Mouse (Mus musculus): ENCODE results near the gene Gm5134. TPM values are rescaled to one million over a fixed set of nuclear protein-coding genes. Genes with fewer than 3 reads are reported as not detected.
A peak's percentile ranks its signal among the peaks of the same experiment; 100 is the strongest.

Gene Gm5134
- total and polyA plus RNA-seq, 3 experiments, result not detected

GRCm38 (mm10) chr10:75931311-75931710 is 23.0 kb upstream of the Gm5134 start:
- H3K27me3 ChIP-seq (ENCODE audit: insufficient read depth, low read length), result peaks cover 65% of the 10 kb centered on the region
- no peak for ATAC-seq (ENCODE audit: extremely low read depth, insufficient number of reproducible peaks, low FRiP score, poor library complexity, severe bottlenecking)
- no peak for DNase-seq (ENCODE audit: low spot score)
- H3K4me1 ChIP-seq (ENCODE audit: insufficient read depth, low read depth, low read length), result peaks cover 29% of the 10 kb centered on the region
- no peaks in the 10 kb centered on the region for H3K36me3 ChIP-seq (replicated peaks)
- TF ChIP-seq TAL1 (conservative IDR thresholded peaks at IDR 0.05; ENCODE audit: low read depth, low read length), result no peak
- TF ChIP-seq GATA2 (IDR thresholded peaks at IDR 0.05; ENCODE audit: borderline replicate concordance, low read depth, low read length), result no peak
- TF ChIP-seq GATA1 (IDR thresholded peaks at IDR 0.05; ENCODE audit: borderline replicate concordance, low read length), result no peak
- TF ChIP-seq POLR2AphosphoS5 (IDR thresholded peaks at IDR 0.05; ENCODE audit: insufficient replicate concordance, low read depth, low read length), result no peak
- TF ChIP-seq CTCF (IDR thresholded peaks at IDR 0.05; ENCODE audit: low read depth, low read length), result no peak
- no peaks in the 10 kb centered on the region for H3K9me3 ChIP-seq (replicated peaks)
- H3K4me3 ChIP-seq (ENCODE audit: low read depth, low read length), result no peak overlapping the region

GRCm38 (mm10) chr10:75932081-75932678 is 22.1 kb upstream of the Gm5134 start:
- H3K27me3 ChIP-seq (ENCODE audit: insufficient read depth, low read length), result peaks cover 58% of the 10 kb centered on the region
- no peaks in the 10 kb centered on the region for H3K9me3 ChIP-seq (replicated peaks)
- DNase-seq (ENCODE audit: low spot score) (peak; percentile 63), ATAC-seq (ENCODE audit: extremely low read depth, insufficient number of reproducible peaks, low FRiP score, poor library complexity, severe bottlenecking) (no peak)
- peaks cover 36% of the 10 kb centered on the region for H3K4me1 ChIP-seq (ENCODE audit: insufficient read depth, low read depth, low read length)
- H3K36me3 ChIP-seq (replicated peaks), result peaks cover 5% of the 10 kb centered on the region
- no peak for TF ChIP-seq POLR2AphosphoS5 (IDR thresholded peaks at IDR 0.05; ENCODE audit: insufficient replicate concordance, low read depth, low read length)
- no peak for TF ChIP-seq GATA1 (IDR thresholded peaks at IDR 0.05; ENCODE audit: borderline replicate concordance, low read length)
- TF ChIP-seq TAL1 (conservative IDR thresholded peaks at IDR 0.05; ENCODE audit: low read depth, low read length), result no peak
- no peak for TF ChIP-seq CTCF (IDR thresholded peaks at IDR 0.05; ENCODE audit: low read depth, low read length)
- no peak for TF ChIP-seq GATA2 (IDR thresholded peaks at IDR 0.05; ENCODE audit: borderline replicate concordance, low read depth, low read length)
- peak overlapping the region; percentile 69; the same call in 1 of the 2 replicates for H3K4me3 ChIP-seq (ENCODE audit: low read depth, low read length)

GRCm38 (mm10) chr10:75932891-75933290 is 21.4 kb upstream of the Gm5134 start, which contains the start of gene Chchd10:
Gene Chchd10, plus strand, starts transcription at chr10:75933130.
- Histone ChIP-seq H3K4me1 (ENCODE audit: insufficient read depth, low read depth, low read length) (peaks cover 44% of the 10 kb centered on the region), H3K27me3 (ENCODE audit: insufficient read depth, low read length) (peaks cover 52% of the 10 kb centered on the region), H3K9me3 (replicated peaks) (no peaks in the 10 kb centered on the region), H3K4me3 (ENCODE audit: low read depth, low read length) (peak within 1 kb of the TSS; percentile 69; the same call in 1 of the 2 replicates), H3K36me3 (replicated peaks) (peaks cover 10% of the 10 kb centered on the region)
- TF ChIP-seq GATA2 (IDR thresholded peaks at IDR 0.05; ENCODE audit: borderline replicate concordance, low read depth, low read length), result no peak
- no peak for TF ChIP-seq CTCF (IDR thresholded peaks at IDR 0.05; ENCODE audit: low read depth, low read length)
- TF ChIP-seq TAL1 (conservative IDR thresholded peaks at IDR 0.05; ENCODE audit: low read depth, low read length), result no peak
- TF ChIP-seq POLR2AphosphoS5 (IDR thresholded peaks at IDR 0.05; ENCODE audit: insufficient replicate concordance, low read depth, low read length), result no peak
- no peak for TF ChIP-seq GATA1 (IDR thresholded peaks at IDR 0.05; ENCODE audit: borderline replicate concordance, low read length)
- no peak for ATAC-seq (ENCODE audit: extremely low read depth, insufficient number of reproducible peaks, low FRiP score, poor library complexity, severe bottlenecking)
- no peak for DNase-seq (ENCODE audit: low spot score)

- peaks cover 32% of the 10 kb centered on the region for H3K27me3 ChIP-seq (ENCODE audit: insufficient read depth, low read length)
- no peak for TF ChIP-seq GATA1 (IDR thresholded peaks at IDR 0.05; ENCODE audit: borderline replicate concordance, low read length)
Observed at GRCm38 (mm10) chr10:75934991-75935390, 19.3 kb upstream of the Gm5134 start.

GRCm38 (mm10) chr10:75935680-75936541 is 18.4 kb upstream of the Gm5134 start, which contains the start of gene Mmp11:
Gene Mmp11, minus strand, starts transcription at chr10:75936496.
- DNase-seq (ENCODE audit: low spot score) (peak; percentile 89), ATAC-seq (ENCODE audit: extremely low read depth, insufficient number of reproducible peaks, low FRiP score, poor library complexity, severe bottlenecking) (peak; percentile 76)
- peaks cover 68% of the 10 kb centered on the region for H3K4me1 ChIP-seq (ENCODE audit: insufficient read depth, low read depth, low read length)
- TF ChIP-seq GATA2 (IDR thresholded peaks at IDR 0.05; ENCODE audit: borderline replicate concordance, low read depth, low read length) (no peak), TAL1 (conservative IDR thresholded peaks at IDR 0.05; ENCODE audit: low read depth, low read length) (no peak), CTCF (IDR thresholded peaks at IDR 0.05; ENCODE audit: low read depth, low read length) (no peak), POLR2AphosphoS5 (IDR thresholded peaks at IDR 0.05; ENCODE audit: insufficient replicate concordance, low read depth, low read length) (no peak), GATA1 (IDR thresholded peaks at IDR 0.05; ENCODE audit: borderline replicate concordance, low read length) (no peak)
- H3K27me3 ChIP-seq (ENCODE audit: insufficient read depth, low read length), result peaks cover 23% of the 10 kb centered on the region
- peak within 1 kb of the TSS; percentile 88 for H3K4me3 ChIP-seq (ENCODE audit: low read depth, low read length)
- no peaks in the 10 kb centered on the region for H3K9me3 ChIP-seq (replicated peaks)
- H3K36me3 ChIP-seq (replicated peaks), result peaks cover 31% of the 10 kb centered on the region

More at GRCm38 (mm10) chr10:75934991-75935390, 19.3 kb upstream of the Gm5134 start:
- Histone ChIP-seq H3K9me3 (replicated peaks) (no peaks in the 10 kb centered on the region), H3K4me1 (ENCODE audit: insufficient read depth, low read depth, low read length) (peaks cover 61% of the 10 kb centered on the region), H3K36me3 (replicated peaks) (peaks cover 23% of the 10 kb centered on the region), H3K4me3 (ENCODE audit: low read depth, low read length) (no peak overlapping the region)
- ATAC-seq (ENCODE audit: extremely low read depth, insufficient number of reproducible peaks, low FRiP score, poor library complexity, severe bottlenecking) (no peak), DNase-seq (ENCODE audit: low spot score) (no peak)
